Mouse (Mus musculus): ENCODE data around the gene Map3k12. TPM values are rescaled to one million over a fixed set of nuclear protein-coding genes. Genes with fewer than 3 reads are reported as not detected.

Gene Map3k12
- polyA plus RNA-seq, 1 experiment from 2014 or later: 0.85 TPM

DNA sequence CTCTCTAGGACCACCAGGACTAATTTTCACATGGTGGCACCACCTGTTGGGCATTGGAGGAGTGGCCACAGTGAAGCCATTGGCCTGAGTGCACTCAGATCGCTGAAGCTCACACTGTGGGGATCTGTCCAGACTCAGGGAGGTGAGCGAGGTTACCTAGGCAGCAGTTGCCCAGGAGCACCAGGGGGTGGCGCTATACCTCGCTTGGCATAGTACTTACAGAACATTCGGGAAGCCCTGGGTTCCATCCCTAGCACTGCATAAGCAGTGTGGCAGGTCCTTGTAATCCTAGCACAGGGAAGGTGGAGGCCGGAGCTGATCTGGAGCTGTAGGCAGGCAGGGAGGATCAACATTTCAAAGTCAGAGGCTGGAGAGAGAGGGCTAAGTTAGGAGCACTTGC lies 60.9 kb downstream of the Map3k12 start:
- Histone ChIP-seq H3K9ac (replicated peaks) (no peak overlapping the region), H3K27ac (ENCODE audit: low read depth) (no peak overlapping the region), H3K36me3 (replicated peaks; ENCODE audit: insufficient read depth, low read length) (no peaks in the 10 kb centered on the region), H3K4me1 (ENCODE audit: insufficient read depth) (peaks cover 27% of the 10 kb centered on the region), H3K9me3 (ENCODE audit: low read length) (no peaks in the 10 kb centered on the region), H3K4me3 (ENCODE audit: low read depth, low read length) (no peak overlapping the region), H3K27me3 (ENCODE audit: insufficient read depth, low read length) (no peaks in the 10 kb centered on the region), H3K4me2 (ENCODE audit: low read depth, low read length) (no peak overlapping the region)
- ATAC-seq (no peak), DNase-seq (peak; percentile 66)
- WGBS (ENCODE audit: insufficient replicate concordance): 53% methylated on average over 6 of the region's 6 CpGs
- TF ChIP-seq CTCF (IDR thresholded peaks at IDR 0.05; ENCODE audit: low read depth) (peak; percentile 79), EP300 (IDR thresholded peaks at IDR 0.05; ENCODE audit: low read depth) (no peak)

DNA sequence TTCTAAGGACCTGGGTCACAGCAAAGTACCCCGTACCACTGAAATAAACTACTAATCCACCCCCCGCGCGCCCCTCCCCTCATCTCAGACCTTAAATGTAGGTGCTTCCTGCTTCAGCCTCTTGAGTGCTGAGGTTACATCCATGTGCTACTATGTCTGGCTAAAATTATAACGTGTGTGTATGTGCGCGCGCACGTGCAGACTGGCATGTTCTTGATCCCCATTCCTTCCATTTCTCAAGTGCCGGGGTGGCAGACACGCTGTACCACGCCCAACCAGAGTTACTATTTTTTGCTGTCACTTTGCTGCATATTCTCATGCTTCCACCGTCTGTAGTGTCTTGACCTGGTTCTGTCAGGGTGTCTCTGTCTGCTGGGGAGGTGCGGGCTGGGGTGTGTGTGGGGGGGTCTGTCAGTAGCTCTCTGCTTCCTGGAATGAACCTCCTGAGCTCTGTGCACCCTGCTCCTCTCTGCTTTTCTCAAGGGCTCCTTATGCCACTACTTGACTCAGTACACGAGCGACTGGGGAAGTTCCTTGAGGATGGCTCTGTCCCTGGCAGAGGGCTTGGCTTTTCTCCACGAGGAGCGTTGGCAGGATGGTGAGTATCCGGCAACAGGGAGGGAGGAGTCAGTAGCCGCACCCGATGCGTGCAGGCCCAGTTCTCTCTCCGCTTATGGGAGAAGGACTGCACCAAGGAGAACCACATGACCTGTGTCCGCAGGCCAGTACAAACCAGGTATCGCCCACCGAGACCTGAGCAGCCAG lies 65.0 kb downstream of the Map3k12 start:
- TF ChIP-seq CTCF (IDR thresholded peaks at IDR 0.05; ENCODE audit: low read depth) (no peak), EP300 (IDR thresholded peaks at IDR 0.05; ENCODE audit: low read depth) (no peak)
- ATAC-seq (no peak), DNase-seq (no peak)

DNA sequence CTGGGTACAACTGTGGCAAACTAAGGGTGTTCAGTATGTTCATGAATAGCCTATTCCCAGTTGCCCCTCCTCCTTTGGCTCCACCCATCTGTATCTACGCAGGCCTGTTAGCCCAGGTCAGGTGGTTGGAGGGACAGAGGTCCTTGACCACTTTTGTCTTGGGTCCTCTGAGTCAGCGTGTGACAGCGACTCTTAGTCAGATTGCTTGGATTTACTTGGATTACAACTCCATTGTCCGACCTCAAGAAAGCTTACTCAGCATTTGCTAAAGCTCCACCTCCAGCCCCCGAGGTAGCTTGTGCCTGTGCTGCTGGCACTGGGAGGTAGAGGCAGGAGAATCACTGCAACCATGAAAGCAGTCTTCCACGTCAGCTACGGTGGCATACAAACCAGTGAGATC lies 65.9 kb downstream of the Map3k12 start:
- H3K9ac ChIP-seq (replicated peaks): no peak overlapping the region
- H3K4me3 ChIP-seq (ENCODE audit: low read depth, low read length): no peak overlapping the region
- DNase-seq (peak; percentile 45), ATAC-seq (peak; percentile 86)
- H3K4me2 ChIP-seq (ENCODE audit: low read depth, low read length): peak overlapping the region; percentile 49
- no peaks in the 10 kb centered on the region for H3K9me3 ChIP-seq (ENCODE audit: low read length)
- TF ChIP-seq CTCF (IDR thresholded peaks at IDR 0.05; ENCODE audit: low read depth) (no peak), EP300 (IDR thresholded peaks at IDR 0.05; ENCODE audit: low read depth) (no peak)
- H3K36me3 ChIP-seq (replicated peaks; ENCODE audit: insufficient read depth, low read length): no peaks in the 10 kb centered on the region
- H3K27me3 ChIP-seq (ENCODE audit: insufficient read depth, low read length): no peaks in the 10 kb centered on the region
- 31% methylated on average over 7 of the region's 7 CpGs for WGBS (ENCODE audit: insufficient replicate concordance)
- no peaks in the 10 kb centered on the region for H3K4me1 ChIP-seq (ENCODE audit: insufficient read depth)
- peak overlapping the region; percentile 13 for H3K27ac ChIP-seq (ENCODE audit: low read depth)

More for the DNA sequence above, 65.0 kb downstream of the Map3k12 start:
- no peaks in the 10 kb centered on the region for H3K36me3 ChIP-seq (replicated peaks; ENCODE audit: insufficient read depth, low read length)
- H3K4me1 ChIP-seq (ENCODE audit: insufficient read depth): no peaks in the 10 kb centered on the region
- no peaks in the 10 kb centered on the region for H3K9me3 ChIP-seq (ENCODE audit: low read length)
- H3K9ac ChIP-seq (replicated peaks): no peak overlapping the region
- no peak overlapping the region for H3K4me2 ChIP-seq (ENCODE audit: low read depth, low read length)
- no peaks in the 10 kb centered on the region for H3K27me3 ChIP-seq (ENCODE audit: insufficient read depth, low read length)
- H3K27ac ChIP-seq (ENCODE audit: low read depth): no peak overlapping the region
- no peak overlapping the region for H3K4me3 ChIP-seq (ENCODE audit: low read depth, low read length)
- 82% methylated on average over 26 of the region's 26 CpGs for WGBS (ENCODE audit: insufficient replicate concordance)

DNA sequence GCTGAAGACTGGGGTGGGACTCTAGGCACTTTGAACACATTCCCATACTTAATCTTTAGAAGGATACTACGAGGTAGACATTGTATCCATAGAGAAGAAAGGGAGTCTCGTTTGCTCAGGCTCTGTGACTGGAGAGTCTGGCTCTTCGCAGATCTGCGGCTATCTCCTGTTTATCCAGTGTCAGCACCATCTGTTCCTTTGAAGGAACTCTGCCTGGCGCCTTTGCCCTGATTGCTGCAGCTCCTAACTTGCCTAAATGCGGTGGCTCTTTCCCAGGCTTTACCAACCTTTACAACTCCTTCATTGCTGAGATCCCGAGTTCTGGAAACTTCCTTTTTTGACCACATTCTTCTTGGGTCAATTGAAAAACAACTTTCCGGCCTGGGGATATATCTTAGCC lies 67.5 kb downstream of the Map3k12 start:
- TF ChIP-seq CTCF (IDR thresholded peaks at IDR 0.05; ENCODE audit: low read depth) (no peak), EP300 (IDR thresholded peaks at IDR 0.05; ENCODE audit: low read depth) (no peak)
- H3K4me1 ChIP-seq (ENCODE audit: insufficient read depth): no peaks in the 10 kb centered on the region
- no peak overlapping the region for H3K4me3 ChIP-seq (ENCODE audit: low read depth, low read length)
- no peaks in the 10 kb centered on the region for H3K9me3 ChIP-seq (ENCODE audit: low read length)
- H3K36me3 ChIP-seq (replicated peaks; ENCODE audit: insufficient read depth, low read length): no peaks in the 10 kb centered on the region
- H3K27ac ChIP-seq (ENCODE audit: low read depth): no peak overlapping the region
- no peaks in the 10 kb centered on the region for H3K27me3 ChIP-seq (ENCODE audit: insufficient read depth, low read length)
- H3K4me2 ChIP-seq (ENCODE audit: low read depth, low read length): no peak overlapping the region
- no peak overlapping the region for H3K9ac ChIP-seq (replicated peaks)
- 68% methylated on average over 8 of the region's 8 CpGs for WGBS (ENCODE audit: insufficient replicate concordance)
- DNase-seq (no peak), ATAC-seq (no peak)

Other genes with a start within 250 kb of the Map3k12 start
- gene Gm9918, start 246.5 kb downstream of the Map3k12 start, polyA plus RNA-seq (2015; fragmentation: Nextera tagmentation; extraction: Ambion mirVana): not detected in 2 replicates
- gene Mfsd5, start 237.6 kb downstream of the Map3k12 start, polyA plus RNA-seq (2015; fragmentation: Nextera tagmentation; extraction: Ambion mirVana): 25.4 and 27.4 TPM in 2 replicates
- 7.3 and 7.8 TPM in 2 replicates for gene Espl1, start 220.8 kb downstream of the Map3k12 start, polyA plus RNA-seq (2015; fragmentation: Nextera tagmentation; extraction: Ambion mirVana)
- 172 and 179 TPM in 2 replicates for gene Pfdn5, start 190.9 kb downstream of the Map3k12 start, polyA plus RNA-seq (2015; fragmentation: Nextera tagmentation; extraction: Ambion mirVana)
- 28.1 and 30.8 TPM in 2 replicates for gene Myg1, start 185.4 kb downstream of the Map3k12 start, polyA plus RNA-seq (2015; fragmentation: Nextera tagmentation; extraction: Ambion mirVana)
- gene Aaas, start 166.3 kb downstream of the Map3k12 start, polyA plus RNA-seq (2015; fragmentation: Nextera tagmentation; extraction: Ambion mirVana): 15.6 and 18.8 TPM in 2 replicates
- not detected in 2 replicates for gene Sp7, start 149.9 kb downstream of the Map3k12 start, polyA plus RNA-seq (2015; fragmentation: Nextera tagmentation; extraction: Ambion mirVana)
- gene Sp1, start 110.9 kb downstream of the Map3k12 start, polyA plus RNA-seq (2015; fragmentation: Nextera tagmentation; extraction: Ambion mirVana): 2.8 and 2.9 TPM in 2 replicates
- gene Amhr2, start 71.7 kb downstream of the Map3k12 start, polyA plus RNA-seq (2015; fragmentation: Nextera tagmentation; extraction: Ambion mirVana): 0.36 and 0.60 TPM in 2 replicates
- gene Prr13, start 58.0 kb downstream of the Map3k12 start, polyA plus RNA-seq (2015; fragmentation: Nextera tagmentation; extraction: Ambion mirVana): 76.0 and 77.2 TPM in 2 replicates
- gene Pcbp2, start 46.5 kb downstream of the Map3k12 start, polyA plus RNA-seq (2015; fragmentation: Nextera tagmentation; extraction: Ambion mirVana): 68.4 and 70.9 TPM in 2 replicates
- gene Gm10337, start 13.3 kb downstream of the Map3k12 start, polyA plus RNA-seq (2015; fragmentation: Nextera tagmentation; extraction: Ambion mirVana): not detected in 2 replicates
- gene Tarbp2, start 1.1 kb upstream of the Map3k12 start, polyA plus RNA-seq (2015; fragmentation: Nextera tagmentation; extraction: Ambion mirVana): 26.8 and 27.8 TPM in 2 replicates
- gene Npff, start 7.9 kb upstream of the Map3k12 start, polyA plus RNA-seq (2015; fragmentation: Nextera tagmentation; extraction: Ambion mirVana): 0.42 and 0.60 TPM in 2 replicates
- not detected in 2 replicates for gene Gm28047, start 108.0 kb upstream of the Map3k12 start, polyA plus RNA-seq (2015; fragmentation: Nextera tagmentation; extraction: Ambion mirVana)
- gene Atf7, start 108.4 kb upstream of the Map3k12 start, polyA plus RNA-seq (2015; fragmentation: Nextera tagmentation; extraction: Ambion mirVana): 7.7 and 8.1 TPM in 2 replicates
- gene Atp5g2, start 155.3 kb upstream of the Map3k12 start, polyA plus RNA-seq (2015; fragmentation: Nextera tagmentation; extraction: Ambion mirVana): 49.2 and 53.0 TPM in 2 replicates
- 11.1 and 14.0 TPM in 2 replicates for gene Calcoco1, start 205.1 kb upstream of the Map3k12 start, polyA plus RNA-seq (2015; fragmentation: Nextera tagmentation; extraction: Ambion mirVana)